Mouse (Mus musculus) kidney, embryonic 14.5 days (tissue): ENCODE measurements around the gene Olfr1057. TPM values are rescaled to one million over a fixed set of nuclear protein-coding genes. Genes with fewer than 3 reads are reported as not detected.

ENCODE experiments used
- ATAC-seq: fragments of 200-750 bp; cut with Nextera tagmentation; 2 replicates; pipeline ENCODE4 v1.8.0; 2017; ENCODE audit warnings: moderate number of reproducible peaks, mild to moderate bottlenecking, moderate TSS enrichment, moderate library complexity; ENCODE audit not compliant: low FRiP score, low TSS enrichment
- H3K27ac ChIP-seq: fragments of 300-500 bp; sonication (generic); 2 replicates; pipeline ENCODE4 v1.5.1; 2014; ENCODE audit warnings: low read depth, mild to moderate bottlenecking, low read length, moderate library complexity, mixed read lengths
- H3K27me3 ChIP-seq: fragments of 300-500 bp; sonication (generic); 2 replicates; pipeline ENCODE4 v1.6.1; 2014; ENCODE audit warnings: mild to moderate bottlenecking, low read length; ENCODE audit not compliant: control insufficient read depth, insufficient read depth
- H3K36me3 ChIP-seq: fragments of 300-500 bp; sonication (generic); 2 replicates; pipeline ENCODE4 v1.6.1; 2014; ENCODE audit warnings: low read length, mixed read lengths; ENCODE audit not compliant: control insufficient read depth, insufficient read depth
- H3K4me1 ChIP-seq: fragments of 300-500 bp; sonication (generic); 2 replicates; pipeline ENCODE4 v1.6.1; 2014; ENCODE audit warnings: low read length, mixed read lengths; ENCODE audit not compliant: control insufficient read depth, insufficient read depth
- H3K4me2 ChIP-seq: fragments of 300-500 bp; sonication (generic); replicated peaks from 2 replicates; pipeline ENCODE4 v1.6.1; 2014; ENCODE audit warnings: low read depth, mild to moderate bottlenecking, low read length
- H3K4me3 ChIP-seq: fragments of 300-500 bp; sonication (generic); 2 replicates; pipeline ENCODE4 v1.5.1; 2014; ENCODE audit warnings: mild to moderate bottlenecking, low read length
- H3K9ac ChIP-seq: fragments of 300-500 bp; sonication (generic); 2 replicates; pipeline ENCODE4 v1.6.1; 2014; ENCODE audit warnings: low read depth, mild to moderate bottlenecking, low read length, moderate library complexity
- H3K9me3 ChIP-seq: fragments of 300-500 bp; sonication (generic); 2 replicates; pipeline ENCODE4 v1.6.1; 2016; ENCODE audit warnings: low read length; ENCODE audit not compliant: control insufficient read depth
- WGBS: fragments of 180-500 bp; shearing (Covaris S2); extraction: QIAGEN DNeasy Blood & Tissue Kit; methylation state at CpG from one replicate; pipeline ENCODE4 v1.1.7; 2014; 5-methylcytosine and 5-hydroxymethylcytosine counted together
- polyA plus RNA-seq: library from polyadenylated mRNA; unstranded; fragments of >200 nt; fragmentation: Nextera tagmentation; extraction: Ambion mirVana; gene quantifications from 2 replicates; pipeline ENCODE4 v1.2.1, GENCODE M21; 2014

The Olfr1057 gene
- polyA plus RNA-seq, 1 experiment from 2014 or later = not detected

GRCm38 (mm10) chr2:86335333-86335732 lies 42.9 kb downstream of the Olfr1057 start, which contains the start of gene Olfr1054:
TSS of gene Olfr1054 (minus strand) at chr2:86335433.
- WGBS = 85% methylated on average over 3 of the region's 3 CpGs

More at GRCm38 (mm10) chr2:86335333-86335732, 42.9 kb downstream of the Olfr1057 start, which contains the start of gene Olfr1054:
- H3K36me3 ChIP-seq = no peaks in the 10 kb centered on the region
- no peak for ATAC-seq
- no peaks in the 10 kb centered on the region for H3K27me3 ChIP-seq
- H3K9me3 ChIP-seq = no peaks in the 10 kb centered on the region
- H3K4me2 ChIP-seq = no peak within 1 kb of the TSS
- no peak within 1 kb of the TSS for H3K4me3 ChIP-seq
- no peaks in the 10 kb centered on the region for H3K4me1 ChIP-seq
- no peak within 1 kb of the TSS for H3K9ac ChIP-seq
- H3K27ac ChIP-seq = no peak within 1 kb of the TSS

Other genes with a start within 250 kb of the Olfr1057 start
- gene Olfr1039, start 242.5 kb downstream of the Olfr1057 start, polyA plus RNA-seq = not detected in 2 replicates
- gene Olfr1040, start 231.7 kb downstream of the Olfr1057 start, polyA plus RNA-seq = not detected in 2 replicates
- gene Olfr1042, start 216.6 kb downstream of the Olfr1057 start, polyA plus RNA-seq = not detected in 2 replicates
- gene Olfr1043, start 210.9 kb downstream of the Olfr1057 start, polyA plus RNA-seq = not detected in 2 replicates
- not detected in 2 replicates for gene Olfr1044, start 200.6 kb downstream of the Olfr1057 start, polyA plus RNA-seq
- gene Olfr52, start 192.7 kb downstream of the Olfr1057 start, polyA plus RNA-seq = not detected in 2 replicates
- gene Olfr1045, start 175.4 kb downstream of the Olfr1057 start, polyA plus RNA-seq = not detected in 2 replicates
- gene Olfr1046, start 159.1 kb downstream of the Olfr1057 start, polyA plus RNA-seq = not detected in 2 replicates
- not detected in 2 replicates for gene Olfr1047, start 147.0 kb downstream of the Olfr1057 start, polyA plus RNA-seq
- not detected in 2 replicates for gene Olfr1048, start 138.1 kb downstream of the Olfr1057 start, polyA plus RNA-seq
- not detected in 2 replicates for gene Olfr1049, start 120.1 kb downstream of the Olfr1057 start, polyA plus RNA-seq
- not detected in 2 replicates for gene Olfr1051, start 99.3 kb downstream of the Olfr1057 start, polyA plus RNA-seq
- not detected in 2 replicates for gene Olfr1052, start 85.9 kb downstream of the Olfr1057 start, polyA plus RNA-seq
- not detected in 2 replicates for gene Olfr1053, start 63.1 kb downstream of the Olfr1057 start, polyA plus RNA-seq
- not detected in 2 replicates for gene Olfr1054, start 43.0 kb downstream of the Olfr1057 start, polyA plus RNA-seq
- not detected in 2 replicates for gene Olfr1055, start 28.1 kb downstream of the Olfr1057 start, polyA plus RNA-seq
- gene Olfr1056, start 15.9 kb downstream of the Olfr1057 start, polyA plus RNA-seq = not detected in 2 replicates
- gene Olfr1058, start 10.2 kb upstream of the Olfr1057 start, polyA plus RNA-seq = not detected in 2 replicates
- not detected in 2 replicates for gene Olfr1061, start 35.7 kb upstream of the Olfr1057 start, polyA plus RNA-seq
- gene Olfr1062, start 48.4 kb upstream of the Olfr1057 start, polyA plus RNA-seq = not detected in 2 replicates
- not detected in 2 replicates for gene Olfr1065, start 72.2 kb upstream of the Olfr1057 start, polyA plus RNA-seq
- not detected in 2 replicates for gene Olfr1066, start 77.9 kb upstream of the Olfr1057 start, polyA plus RNA-seq
- gene Olfr228, start 109.0 kb upstream of the Olfr1057 start, polyA plus RNA-seq = not detected in 2 replicates
- not detected in 2 replicates for gene Olfr1076, start 130.1 kb upstream of the Olfr1057 start, polyA plus RNA-seq
- not detected in 2 replicates for gene Olfr1079, start 164.1 kb upstream of the Olfr1057 start, polyA plus RNA-seq
- gene Olfr1080, start 179.8 kb upstream of the Olfr1057 start, polyA plus RNA-seq = not detected in 2 replicates
- gene Olfr1082, start 220.6 kb upstream of the Olfr1057 start, polyA plus RNA-seq = not detected in 2 replicates